Mouse (Mus musculus): ENCODE results near the gene Fdx1. TPM values are rescaled to one million over a fixed set of nuclear protein-coding genes. Genes with fewer than 3 reads are reported as not detected.
A peak's percentile ranks its signal among the peaks of the same experiment; 100 is the strongest.

Fdx1 gene
- 10 to 100 TPM; 16.4 to 18.8 (median 17.4) TPM for total RNA-seq (2022)

DNA sequence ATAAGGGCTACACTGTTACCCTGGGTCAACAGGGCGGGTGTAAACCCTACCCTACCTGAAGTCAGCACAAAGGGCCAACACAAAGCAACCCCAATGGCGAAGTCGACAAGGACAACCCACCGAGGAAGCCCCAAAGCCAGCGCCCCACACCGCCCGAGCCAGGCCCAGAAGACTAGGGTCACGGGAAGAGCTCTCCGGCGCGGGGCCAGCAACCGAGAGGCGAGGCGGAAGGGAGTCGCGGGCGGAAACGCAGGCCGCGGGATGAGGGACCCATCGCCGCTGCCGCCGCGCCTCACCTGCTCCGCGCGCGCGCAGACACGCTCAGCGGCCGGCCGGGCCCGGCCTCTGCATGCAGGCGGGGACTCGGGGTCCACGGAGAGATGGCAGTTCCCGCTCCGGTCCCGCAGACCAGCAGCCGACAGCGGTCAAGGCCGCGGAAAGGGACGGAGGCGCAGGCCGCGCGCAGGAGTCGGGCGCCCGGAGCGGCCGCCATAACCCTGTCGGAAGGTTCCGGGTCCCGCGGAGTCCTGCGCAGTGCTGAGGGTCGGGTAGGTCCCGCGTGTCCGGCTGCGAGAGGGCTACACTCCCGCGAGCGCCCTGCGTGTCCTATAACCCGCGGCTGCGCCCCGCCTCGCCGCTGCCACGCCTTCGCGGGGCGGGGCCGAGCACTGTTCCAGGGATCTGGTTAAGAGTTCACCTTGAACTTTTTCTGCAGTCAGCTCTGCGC is at the start of gene Fdx1:
TSS of gene Fdx1 (minus strand) at position 582 of the 727 bp plus-strand sequence.
- DNase-seq (ENCODE audit: low spot score in 2 of 2), result peak; percentile 20 to 39

DNA sequence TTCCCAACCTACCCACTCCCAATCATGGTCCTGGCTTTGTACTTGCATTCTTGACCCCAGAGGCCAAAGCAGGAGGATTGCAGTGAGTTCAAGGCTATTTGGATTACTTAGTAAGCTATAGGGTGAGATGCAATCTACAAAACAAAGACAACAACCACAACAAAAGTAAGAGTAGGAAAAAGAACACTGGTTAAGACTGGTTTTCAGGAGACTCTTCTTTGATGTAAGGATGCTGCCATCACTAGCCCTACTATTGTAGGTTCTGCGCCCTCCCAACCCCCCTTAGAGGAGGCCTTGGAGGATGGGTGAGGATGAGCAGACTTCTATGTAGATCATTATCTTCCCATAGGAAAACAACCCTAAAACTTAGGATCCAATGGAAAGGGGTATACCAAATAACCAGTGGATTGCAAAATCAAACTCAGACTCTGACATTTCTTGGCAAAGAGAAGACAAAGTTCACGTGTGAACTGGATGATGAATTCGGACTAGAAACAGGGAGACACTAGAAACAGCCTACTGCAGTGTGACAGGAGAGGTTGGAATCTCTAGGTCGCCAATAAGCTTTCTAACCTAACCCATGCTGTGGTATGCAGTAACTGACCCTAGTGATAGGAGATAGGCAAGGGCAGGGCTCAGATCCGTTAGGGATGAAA is 49.6 kb upstream of the Fdx1 start:
- no peak for DNase-seq (ENCODE audit: low spot score in 2 of 2)

DNA sequence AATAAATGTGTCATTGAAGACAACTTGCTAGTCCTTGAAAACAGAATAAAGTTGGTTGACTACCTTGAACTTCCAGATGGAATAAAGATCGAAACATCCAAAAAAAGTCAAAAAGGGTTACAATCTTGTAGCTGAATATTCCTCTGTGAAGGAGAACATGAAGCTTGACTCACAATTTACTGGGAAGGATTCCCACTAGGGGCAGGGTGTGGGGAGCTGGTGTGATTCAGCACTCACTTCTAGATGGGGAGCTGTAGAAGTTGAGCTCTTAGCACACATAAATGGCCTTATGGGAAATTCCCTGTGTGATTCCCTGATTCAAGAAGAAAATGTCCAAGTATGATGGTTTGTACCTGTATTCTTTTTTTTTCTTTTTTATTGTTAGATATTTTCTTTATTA is 49.0 kb upstream of the Fdx1 start:
- DNase-seq (ENCODE audit: low spot score in 2 of 2), result no peak

DNA sequence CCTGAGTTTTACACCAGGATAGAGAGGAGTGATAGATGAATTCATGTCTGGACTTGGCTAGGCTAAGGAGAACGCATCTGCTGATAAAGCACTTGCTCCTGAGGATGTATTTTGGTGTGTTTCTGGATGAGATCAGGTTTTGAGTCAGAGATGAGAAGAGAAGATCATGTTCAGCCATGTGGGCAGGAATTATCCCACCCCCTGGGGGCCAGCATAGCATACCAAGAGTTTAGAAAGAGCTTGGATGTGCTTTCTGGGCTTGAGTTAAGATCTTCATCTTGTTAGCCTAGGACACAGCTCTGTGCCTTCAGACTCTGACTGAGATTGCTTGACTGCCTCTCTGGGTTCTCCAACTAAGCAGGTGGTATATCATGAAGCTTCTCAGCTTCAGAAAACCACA is 45.2 kb upstream of the Fdx1 start:
- DNase-seq (ENCODE audit: low spot score in 2 of 2), result no peak

DNA sequence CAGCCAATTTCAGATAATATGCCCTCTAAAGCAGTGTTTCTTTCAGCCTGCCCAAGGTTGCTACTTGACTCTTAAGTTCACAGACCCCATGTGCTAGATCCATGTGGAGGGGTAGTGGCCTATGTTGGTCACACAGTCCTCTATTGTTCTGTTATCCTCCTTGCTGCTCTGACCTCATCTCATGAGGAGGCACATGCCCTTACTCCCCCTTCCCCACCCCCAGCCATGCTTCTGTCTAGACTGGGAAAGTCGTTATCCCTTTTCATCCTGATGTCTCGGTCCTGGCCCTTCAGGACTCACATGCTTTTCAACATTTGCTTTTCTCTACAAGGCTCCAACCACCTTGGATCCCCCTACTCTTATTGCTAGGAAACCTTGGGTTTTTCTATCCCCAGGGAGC is 44.0 kb upstream of the Fdx1 start:
- no peak for DNase-seq (ENCODE audit: low spot score in 2 of 2)

DNA sequence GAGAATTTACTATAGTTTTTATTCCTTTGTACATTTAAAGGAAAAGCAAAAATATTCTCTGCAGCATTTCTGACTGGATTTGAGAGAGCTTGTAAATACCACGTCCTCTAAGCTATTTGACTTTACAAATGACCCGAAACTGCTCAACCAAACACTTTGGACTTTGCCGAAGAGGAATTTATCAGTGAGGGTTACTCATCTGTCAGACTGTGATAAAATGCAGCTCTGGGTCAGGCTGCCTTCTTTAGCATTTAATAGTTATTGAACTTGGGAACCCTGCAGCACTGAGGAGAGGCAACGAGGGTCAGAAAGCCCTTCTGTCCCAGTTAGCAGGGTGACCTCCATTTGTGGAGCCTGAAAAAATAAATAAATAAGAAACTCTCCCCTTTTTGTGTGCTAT is 40.1 kb upstream of the Fdx1 start:
- no peak for DNase-seq (ENCODE audit: low spot score in 2 of 2)

DNA sequence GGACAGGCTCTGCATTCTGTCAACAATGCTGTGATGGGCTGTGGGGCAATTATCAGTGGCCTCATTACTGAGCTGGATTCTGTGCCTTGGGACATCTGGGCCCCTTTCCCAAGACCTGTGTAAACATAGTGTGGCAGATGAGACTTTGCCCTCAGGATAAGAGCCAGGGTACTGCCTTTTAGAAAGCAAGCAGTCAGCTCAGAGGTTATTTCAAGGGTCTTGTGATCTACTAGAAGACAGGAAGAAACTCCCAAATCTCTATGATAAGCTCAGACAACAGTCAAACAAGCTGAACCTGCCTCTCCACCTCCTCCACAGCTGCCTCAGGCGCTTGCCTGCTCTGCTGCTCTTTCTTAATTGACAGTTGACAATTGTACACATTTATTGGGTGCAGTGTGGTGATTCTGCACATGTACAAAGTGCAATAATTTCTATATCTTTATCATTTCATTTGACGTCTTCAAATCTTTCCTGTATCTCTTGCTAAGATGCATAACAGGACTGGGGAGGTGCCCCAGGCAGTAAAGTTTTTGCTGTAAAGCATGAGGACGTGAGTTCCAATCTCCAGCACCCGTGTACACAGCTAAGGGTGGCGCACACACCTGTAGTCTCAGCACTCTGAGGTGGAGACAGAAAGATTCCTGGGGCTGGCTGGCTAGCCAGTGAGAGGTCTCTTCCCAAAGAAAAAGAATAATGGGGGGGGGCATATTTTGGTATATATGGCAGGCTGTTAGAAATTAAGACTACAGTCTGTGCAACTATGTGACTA is 32.2 kb upstream of the Fdx1 start:
- no peak for DNase-seq (ENCODE audit: low spot score in 2 of 2)

DNA sequence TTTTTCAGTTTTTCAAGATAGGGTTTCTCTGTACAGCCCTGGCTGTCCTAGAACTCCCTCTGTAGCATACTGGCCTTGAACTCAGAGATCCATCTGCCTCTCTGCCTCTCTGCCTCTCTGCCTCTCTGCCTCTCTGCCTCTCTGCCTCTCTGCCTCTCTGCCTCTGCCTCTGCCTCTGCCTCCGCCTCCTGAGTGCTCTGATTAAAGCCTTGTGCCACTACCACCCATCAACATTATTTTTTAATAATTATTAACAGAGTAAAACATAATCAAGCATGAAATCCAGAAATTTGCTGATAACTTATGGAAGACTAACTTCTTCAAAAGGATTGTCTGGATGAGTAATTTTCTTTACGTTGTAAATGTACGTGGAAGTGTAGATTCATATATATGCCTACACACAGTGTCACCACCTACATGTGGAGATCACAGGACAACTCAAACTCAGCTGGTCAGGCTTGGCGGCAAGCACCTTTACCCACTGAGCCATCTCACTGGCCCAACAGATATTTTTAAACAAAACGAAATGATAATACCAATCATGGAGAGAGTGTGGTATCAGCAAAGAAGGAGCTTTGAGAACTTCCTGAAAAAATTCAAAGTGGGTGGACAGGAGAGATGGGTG is 31.4 kb upstream of the Fdx1 start:
- no peak for DNase-seq (ENCODE audit: low spot score in 2 of 2)

DNA sequence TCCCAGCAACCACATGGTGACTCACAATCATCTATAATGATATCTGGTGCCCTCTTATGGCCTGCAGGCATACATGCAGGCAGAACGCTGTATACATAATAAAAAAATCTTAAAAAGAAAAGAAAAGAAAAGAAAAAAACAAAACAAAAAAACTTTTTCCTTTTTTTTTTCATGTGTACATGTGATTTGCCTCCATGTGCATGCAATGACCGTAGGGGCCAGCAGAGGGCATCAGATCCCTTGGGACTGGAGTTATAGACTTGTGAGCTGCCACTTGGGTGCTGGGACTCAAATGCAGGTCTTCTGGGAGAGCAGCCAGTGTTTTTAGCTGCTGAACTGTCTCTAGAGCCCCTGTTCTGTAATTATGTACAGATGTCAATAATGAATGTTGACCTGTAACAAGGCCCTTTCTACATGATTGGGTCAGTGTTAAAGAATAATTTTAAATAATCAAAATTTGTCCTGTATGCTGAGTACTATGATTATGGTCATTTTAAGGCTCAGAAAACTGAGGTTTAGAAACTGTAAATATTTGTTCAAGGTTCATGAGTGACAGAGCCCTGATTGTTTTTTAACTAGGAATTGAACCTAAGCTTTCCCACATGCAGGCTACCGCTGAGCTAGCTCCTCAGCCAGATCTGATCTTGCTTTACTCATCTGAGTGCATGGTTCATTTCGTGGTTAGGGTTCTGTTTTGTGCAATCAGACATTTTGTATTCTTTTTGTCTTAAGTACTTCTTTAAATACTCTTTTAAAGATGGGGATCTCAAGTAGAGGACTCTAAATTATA is 30.3 kb upstream of the Fdx1 start:
- no peak for DNase-seq (ENCODE audit: low spot score in 2 of 2)

DNA sequence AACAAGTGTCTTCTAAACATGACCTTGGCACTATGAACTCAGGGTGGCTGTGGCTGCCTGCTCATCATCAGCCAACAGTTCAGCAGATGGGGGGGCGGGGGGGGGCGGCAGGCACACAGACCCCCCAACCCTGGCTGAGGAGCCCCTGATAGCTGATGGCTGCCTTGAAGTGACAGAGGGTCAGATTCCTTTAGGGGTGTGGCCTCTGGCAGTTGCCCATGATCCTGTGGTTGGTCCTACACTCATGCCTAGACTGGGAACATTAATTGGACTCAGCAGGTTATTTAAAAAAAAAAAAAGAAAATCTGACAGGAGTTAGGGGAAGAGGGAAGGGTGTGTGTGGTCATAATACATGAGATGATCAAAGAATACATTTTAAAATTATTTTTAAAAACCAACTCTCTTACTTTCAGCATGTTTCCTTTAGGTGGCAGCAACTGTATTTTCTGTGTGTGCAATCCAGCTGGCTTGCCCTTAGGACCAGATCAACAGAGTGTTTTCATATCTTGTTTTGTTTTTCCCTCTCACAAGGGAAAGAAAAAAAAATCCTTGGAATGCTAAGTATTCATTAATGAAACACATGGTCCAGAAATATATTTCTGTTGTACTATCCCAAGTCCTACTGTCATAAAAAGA is 28.0 kb upstream of the Fdx1 start:
- DNase-seq (ENCODE audit: low spot score in 2 of 2), result no peak

DNA sequence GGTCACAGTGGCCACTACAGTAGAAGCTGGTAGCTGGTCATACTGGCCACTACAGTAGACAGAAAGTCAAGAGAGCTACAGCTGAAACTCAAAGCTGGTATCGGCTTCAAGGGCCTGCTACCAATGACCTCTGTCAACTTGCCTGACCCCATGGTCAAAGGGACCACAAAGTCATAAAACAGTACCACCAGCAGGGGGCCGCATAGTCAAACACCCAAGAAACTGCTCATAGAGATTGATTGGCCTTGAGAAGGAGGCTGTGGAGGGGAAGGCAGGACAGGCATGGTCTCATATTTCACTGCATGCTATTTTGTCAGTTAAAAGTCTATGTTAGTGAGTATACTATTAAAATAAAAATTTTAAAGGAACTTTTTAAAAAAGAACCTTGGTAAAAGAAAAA is 27.5 kb upstream of the Fdx1 start:
- DNase-seq (ENCODE audit: low spot score in 2 of 2), result peak in 1 of 2 experiments; percentile 9

DNA sequence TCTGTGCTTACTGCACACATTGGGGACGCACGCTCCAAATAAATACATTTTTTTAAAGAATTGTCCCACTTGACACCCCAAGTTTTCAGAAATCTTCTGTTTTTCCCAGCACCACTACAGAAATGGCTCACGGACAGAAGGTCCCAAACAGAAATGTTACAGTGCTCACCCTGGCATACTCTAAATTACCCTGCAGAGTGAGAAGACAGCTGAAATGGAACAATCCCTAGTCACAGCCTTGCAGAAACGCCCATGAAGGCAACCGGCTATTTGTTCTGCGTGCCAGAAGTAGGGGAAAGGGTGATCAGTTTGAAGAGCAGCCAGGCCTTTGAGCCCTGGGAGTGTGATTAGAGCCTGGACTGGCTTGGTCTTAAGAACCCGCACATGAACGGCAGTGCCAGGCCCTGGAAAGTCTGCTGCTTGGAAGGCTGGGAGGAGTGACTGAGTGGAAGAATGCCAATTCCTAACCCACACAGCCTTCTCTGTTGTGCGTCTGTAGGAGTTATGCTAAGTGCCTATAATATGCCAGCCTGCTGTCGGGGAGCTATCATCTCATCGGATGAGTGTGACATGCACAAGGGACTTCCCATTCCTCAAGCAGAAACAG is 22.2 kb upstream of the Fdx1 start:
- DNase-seq (ENCODE audit: low spot score in 2 of 2), result peak; percentile 66 to 69

DNA sequence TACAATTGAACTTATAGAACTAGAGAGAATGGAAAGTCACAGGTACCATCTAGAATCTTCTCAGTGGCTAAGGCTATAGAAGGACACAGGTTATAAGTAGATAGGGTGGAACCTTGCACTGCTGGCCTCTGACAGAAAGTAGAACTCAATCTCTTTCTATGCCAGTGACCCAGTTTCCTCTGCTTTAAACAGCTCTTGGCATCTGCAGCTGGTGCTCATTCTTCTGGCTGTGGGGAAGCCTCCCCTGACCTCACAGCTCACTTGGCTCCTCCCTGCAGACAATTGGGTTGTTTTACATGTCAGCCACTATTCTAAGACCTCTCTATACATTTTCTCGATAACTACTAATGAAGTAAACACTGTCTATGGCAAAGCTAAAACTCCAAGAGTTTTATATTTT is 17.8 kb upstream of the Fdx1 start:
- no peak for DNase-seq (ENCODE audit: low spot score in 2 of 2)

DNA sequence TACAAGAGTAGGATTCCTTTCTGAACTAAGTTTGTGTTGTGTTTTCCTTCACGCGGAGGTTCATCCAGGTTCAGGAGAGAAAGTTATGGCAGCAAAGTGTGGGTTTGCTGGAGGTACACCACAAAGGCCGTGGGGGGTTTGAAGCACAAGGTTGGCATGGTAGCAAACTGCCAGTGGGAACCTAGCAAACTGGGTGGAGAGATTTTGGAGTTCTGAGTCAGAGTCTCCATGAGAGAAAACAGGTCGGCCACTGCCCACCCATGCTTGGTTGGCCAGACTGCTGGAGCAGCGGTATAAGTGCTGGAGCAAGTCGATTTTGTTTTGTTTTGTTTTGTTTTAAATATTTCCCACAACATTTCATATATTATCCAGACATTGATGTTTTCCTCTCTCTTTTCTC is 15.9 kb upstream of the Fdx1 start:
- DNase-seq (ENCODE audit: low spot score in 2 of 2), result no peak

DNA sequence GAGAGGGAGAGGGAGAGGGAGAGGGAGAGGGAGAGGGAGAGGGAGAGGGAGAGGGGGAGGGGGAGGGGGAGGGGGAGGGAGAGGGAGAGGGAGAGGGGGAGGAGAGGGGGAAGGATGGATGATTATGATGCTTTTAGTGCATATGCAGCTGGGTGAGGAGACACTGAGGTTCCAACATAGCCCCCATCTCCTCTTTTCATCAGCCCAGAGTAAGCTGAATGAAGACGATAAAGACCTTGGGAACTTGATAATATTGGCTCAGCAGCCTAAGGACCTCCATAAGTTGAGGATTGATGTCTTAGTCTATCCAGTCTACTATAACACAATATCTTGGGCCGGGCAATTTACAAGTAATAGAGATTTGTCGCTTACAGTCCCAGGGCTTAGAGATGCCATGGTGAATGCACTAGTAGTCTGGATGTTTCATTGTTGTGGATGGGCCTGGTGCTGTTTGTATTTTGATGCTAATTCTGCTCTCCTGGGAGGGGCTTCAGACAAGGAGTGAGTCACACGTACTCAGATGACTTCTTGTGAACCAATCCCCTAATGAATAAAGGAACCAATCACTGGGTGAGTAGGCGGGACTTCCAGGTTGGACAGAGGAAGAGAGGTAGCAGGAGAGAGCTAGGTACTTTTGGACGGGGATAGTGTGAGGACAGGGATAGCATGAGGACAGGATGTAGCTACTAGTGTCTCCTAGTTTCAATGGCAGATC is 15.3 kb upstream of the Fdx1 start:
- DNase-seq (ENCODE audit: low spot score in 2 of 2), result no peak

DNA sequence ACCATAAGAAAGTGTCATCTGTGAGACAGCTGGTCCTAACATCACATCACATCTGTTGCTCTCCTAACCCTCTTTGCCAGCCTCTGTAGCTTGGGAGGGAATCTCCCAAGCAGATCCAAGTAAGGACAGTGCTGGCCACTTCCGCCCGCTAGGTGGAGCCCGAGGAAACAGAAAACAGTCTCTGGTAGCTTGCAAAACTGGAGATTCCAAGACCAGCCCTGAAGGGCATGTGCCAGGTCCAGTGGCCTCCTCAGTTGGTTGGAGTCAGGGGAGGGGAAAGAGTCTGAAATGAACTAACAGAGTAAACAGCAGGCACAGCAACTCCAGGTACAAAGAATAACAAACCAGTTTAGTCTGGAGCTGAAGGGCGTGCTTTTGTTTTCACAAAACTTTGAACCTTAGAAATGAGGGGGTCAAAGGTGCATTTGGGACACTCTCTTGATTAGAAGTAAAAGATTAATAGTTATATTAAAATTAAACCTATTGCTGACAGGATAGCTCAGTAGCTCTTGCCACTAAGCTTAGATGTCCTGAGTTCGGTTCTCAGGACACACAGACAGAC is 14.2 kb upstream of the Fdx1 start:
- DNase-seq (ENCODE audit: low spot score in 2 of 2), result peak; percentile 64 to 86

DNA sequence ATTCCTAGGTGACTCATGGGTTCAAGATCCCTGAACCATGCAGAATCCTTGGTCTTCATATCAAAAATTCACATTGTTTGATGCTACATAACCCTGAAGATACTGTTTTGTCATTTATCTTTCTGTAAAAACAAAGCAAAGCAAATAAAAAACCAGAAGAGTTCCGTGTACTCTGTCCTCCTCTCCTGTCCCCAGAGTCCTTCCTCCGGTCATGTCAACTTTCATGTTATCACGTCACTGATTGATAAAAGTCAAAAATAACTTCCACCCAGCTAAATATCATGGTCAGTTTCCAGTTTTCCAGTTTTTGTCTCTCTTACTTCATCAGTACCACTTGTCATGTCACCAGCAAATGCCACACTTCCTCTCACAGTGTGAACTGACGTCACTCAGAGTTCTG is 11.5 kb upstream of the Fdx1 start:
- DNase-seq (ENCODE audit: low spot score in 2 of 2), result no peak

DNA sequence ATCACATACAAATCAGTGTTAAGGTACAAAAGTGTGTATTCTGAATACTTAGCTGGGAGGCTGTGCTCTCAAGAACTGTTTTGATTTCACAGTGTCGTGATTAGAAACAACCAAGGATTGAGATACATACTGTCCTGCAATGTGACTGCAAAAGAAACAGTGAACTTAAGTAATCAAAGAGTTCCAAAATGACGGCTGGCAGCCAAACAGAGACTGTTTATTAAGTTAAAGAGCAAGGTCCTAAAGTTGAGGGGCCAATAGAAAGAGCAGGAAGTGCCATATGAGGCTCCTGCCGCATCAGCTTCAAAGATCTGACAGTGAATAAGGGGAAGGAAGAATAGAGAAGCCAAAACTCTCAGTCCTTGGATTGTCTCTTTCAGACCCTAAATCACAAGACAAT is 10.5 kb upstream of the Fdx1 start:
- no peak for DNase-seq (ENCODE audit: low spot score in 2 of 2)

DNA sequence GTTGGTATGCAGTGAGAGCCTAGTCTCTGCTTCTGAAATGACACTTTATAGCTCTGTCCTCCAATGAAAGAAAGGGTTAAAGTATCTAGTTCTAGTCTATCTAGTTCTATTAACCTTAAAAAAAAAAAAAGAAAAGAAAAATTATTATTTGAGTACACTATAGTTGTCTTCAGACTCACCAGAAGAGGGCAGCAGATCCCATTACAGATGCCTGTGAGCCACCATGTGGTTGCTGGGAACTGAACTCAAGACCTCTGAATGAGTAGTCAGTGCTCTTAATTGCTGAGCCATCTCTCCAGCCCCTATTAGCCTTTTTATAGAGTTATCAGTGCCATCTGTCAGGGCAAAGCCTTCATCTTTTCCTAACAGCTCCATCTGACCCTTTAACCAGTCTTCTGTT is 3.0 kb upstream of the Fdx1 start:
- DNase-seq (ENCODE audit: low spot score in 2 of 2), result no peak
